Mouse (Mus musculus) heart, postnatal 25 days (tissue): ENCODE results near the gene Sptb. TPM values are rescaled to one million over a fixed set of nuclear protein-coding genes. Genes with fewer than 3 reads are reported as not detected.

Experiments used
- DNase-seq: peaks from one replicate; pipeline ENCODE4 v3.0.0; 2022; ENCODE audit warnings: low spot score
- intact Hi-C: fragments of 180-260 bp; cut with DNase I; formaldehyde crosslinking; loops from one replicate; pipeline ENCODE4 v1.15.1; 2025
- total RNA-seq, 2 experiments: library from RNA; stranded (reverse); gene quantifications; 2 replicates each; pipeline ENCODE4 v1.2.3; 2021

The Sptb gene
- total RNA-seq, 2 experiments from 2014 or later = 77.3 to 82.3 TPM

- no peak for DNase-seq
- intact Hi-C loops = no loop called here
Measured at GRCm38 (mm10) chr12:76676477-76676876, 33.9 kb downstream of the Sptb start.

GRCm38 (mm10) chr12:76675364-76675763 lies 35.0 kb downstream of the Sptb start:
- no peak for DNase-seq
- intact Hi-C loops = no loop called here

GRCm38 (mm10) chr12:76673794-76674222 lies 36.5 kb downstream of the Sptb start:
- intact Hi-C loops = loop anchor here (5.0 kb wide), 1 partner anchor 38 kb away; the partner anchor contains the start of gene Sptb
- no peak for DNase-seq

- intact Hi-C loops = loop anchor here (5.0 kb wide), 1 partner anchor 40 kb away; the partner anchor contains the start of gene Sptb
- no peak for DNase-seq
Measured at GRCm38 (mm10) chr12:76672008-76672407, 38.3 kb downstream of the Sptb start.

GRCm38 (mm10) chr12:76670533-76671086 lies 39.7 kb downstream of the Sptb start:
- intact Hi-C loops = loop anchor here (5.0 kb wide), 1 partner anchor 42 kb away; the partner anchor contains the start of gene Sptb
- DNase-seq = no peak

- DNase-seq = no peak
Measured at GRCm38 (mm10) chr12:76669956-76670530, 40.3 kb downstream of the Sptb start.

GRCm38 (mm10) chr12:76668654-76669419 lies 41.5 kb downstream of the Sptb start:
- intact Hi-C loops = no loop called here
- DNase-seq = no peak

More at GRCm38 (mm10) chr12:76669956-76670530, 40.3 kb downstream of the Sptb start:
- intact Hi-C loops = loop anchor here (5.0 kb wide), 1 partner anchor 42 kb away; the partner anchor contains the start of gene Sptb

GRCm38 (mm10) chr12:76651788-76652345 lies 58.5 kb downstream of the Sptb start:
- no peak for DNase-seq
- intact Hi-C loops = loop anchor here (2.0 kb wide), 2 partner anchors 69 to 153 kb away; no protein-coding TSS in a partner anchor

GRCm38 (mm10) chr12:76649708-76650687 lies 60.3 kb downstream of the Sptb start:
- peak; percentile 23 for DNase-seq
- intact Hi-C loops = loop anchor here (2.0 kb wide), 2 partner anchors 71 to 155 kb away; no protein-coding TSS in a partner anchor

- no peak for DNase-seq
- intact Hi-C loops = no loop called here
Measured at GRCm38 (mm10) chr12:76645222-76646110, 64.9 kb downstream of the Sptb start.

- DNase-seq = no peak
- intact Hi-C loops = no loop called here
Measured at GRCm38 (mm10) chr12:76643679-76644078, 66.7 kb downstream of the Sptb start.

- DNase-seq = no peak
- intact Hi-C loops = no loop called here
Measured at GRCm38 (mm10) chr12:76642616-76643015, 67.7 kb downstream of the Sptb start.

GRCm38 (mm10) chr12:76640620-76641019 lies 69.7 kb downstream of the Sptb start:
- intact Hi-C loops = no loop called here
- DNase-seq = no peak

GRCm38 (mm10) chr12:76634899-76635693 lies 75.3 kb downstream of the Sptb start:
- intact Hi-C loops = no loop called here
- DNase-seq = no peak

- intact Hi-C loops = no loop called here
Measured at GRCm38 (mm10) chr12:76623374-76623773, 87.0 kb downstream of the Sptb start.

GRCm38 (mm10) chr12:76619847-76620246 lies 90.5 kb downstream of the Sptb start:
- intact Hi-C loops = no loop called here
- no peak for DNase-seq

More at GRCm38 (mm10) chr12:76623374-76623773, 87.0 kb downstream of the Sptb start:
- DNase-seq = no peak

- intact Hi-C loops = no loop called here
- DNase-seq = no peak
Measured at GRCm38 (mm10) chr12:76618175-76618574, 92.2 kb downstream of the Sptb start.
